Mouse (Mus musculus) erythroblast, embryonic 14.5 days (primary cell): ENCODE results near the gene Cox4i1. TPM values are rescaled to one million over a fixed set of nuclear protein-coding genes. Genes with fewer than 3 reads are reported as not detected.

Source experiments
- H3K27me3 ChIP-seq: 2 replicates; pipeline ENCODE4 v1.6.1; 2012; ENCODE audit warnings: inconsistent platforms; ENCODE audit not compliant: control insufficient read depth
- H3K36me3 ChIP-seq: 2 replicates; pipeline ENCODE4 v1.6.1; 2012; ENCODE audit warnings: mild to moderate bottlenecking, inconsistent platforms; ENCODE audit not compliant: control insufficient read depth
- H3K4me1 ChIP-seq: 2 replicates; pipeline ENCODE4 v1.6.1; 2012; ENCODE audit warnings: inconsistent platforms; ENCODE audit not compliant: control insufficient read depth
- H3K4me3 ChIP-seq: replicated peaks from 2 replicates; pipeline ENCODE3; 2012; ENCODE audit warnings: moderate library complexity, mild to moderate bottlenecking, inconsistent platforms
- H3K9me3 ChIP-seq: 2 replicates; pipeline ENCODE4 v1.6.1; 2012; ENCODE audit warnings: low read length, inconsistent platforms, mixed read lengths; ENCODE audit not compliant: control insufficient read depth
- GATA1 ChIP-seq: IDR thresholded peaks from 2 replicates; pipeline ENCODE4 v1.6.1; 2012; ENCODE audit warnings: low read length, inconsistent platforms, mixed read lengths
- TAL1 ChIP-seq: IDR thresholded peaks from 3 replicates; pipeline ENCODE4 v1.6.1; 2012; ENCODE audit warnings: low read length, inconsistent platforms, mixed read lengths
- polyA plus RNA-seq: library from polyadenylated mRNA; stranded (reverse); fragments of >175 nt; gene quantifications from 2 replicates; pipeline ENCODE4 v1.2.3, GENCODE M21; 2012

Cox4i1 gene
- 36.9 and 50.3 TPM in 2 replicates for polyA plus RNA-seq

GRCm38 (mm10) chr8:120667561-120668373, at the start of gene Cox4i1, which contains the start of gene Gm27021:
Cox4i1 (plus strand) TSS chr8:120668222.
Gm27021 (minus strand) TSS chr8:120668079.
- no peaks in the 10 kb centered on the region for H3K27me3 ChIP-seq
- H3K4me3 ChIP-seq = peak within 1 kb of the TSS; percentile 89
- TF ChIP-seq TAL1 (no peak), GATA1 (no peak)
- H3K36me3 ChIP-seq = peaks cover 65% of the 10 kb centered on the region
- peaks cover 64% of the 10 kb centered on the region for H3K4me1 ChIP-seq
- no peaks in the 10 kb centered on the region for H3K9me3 ChIP-seq

DNA sequence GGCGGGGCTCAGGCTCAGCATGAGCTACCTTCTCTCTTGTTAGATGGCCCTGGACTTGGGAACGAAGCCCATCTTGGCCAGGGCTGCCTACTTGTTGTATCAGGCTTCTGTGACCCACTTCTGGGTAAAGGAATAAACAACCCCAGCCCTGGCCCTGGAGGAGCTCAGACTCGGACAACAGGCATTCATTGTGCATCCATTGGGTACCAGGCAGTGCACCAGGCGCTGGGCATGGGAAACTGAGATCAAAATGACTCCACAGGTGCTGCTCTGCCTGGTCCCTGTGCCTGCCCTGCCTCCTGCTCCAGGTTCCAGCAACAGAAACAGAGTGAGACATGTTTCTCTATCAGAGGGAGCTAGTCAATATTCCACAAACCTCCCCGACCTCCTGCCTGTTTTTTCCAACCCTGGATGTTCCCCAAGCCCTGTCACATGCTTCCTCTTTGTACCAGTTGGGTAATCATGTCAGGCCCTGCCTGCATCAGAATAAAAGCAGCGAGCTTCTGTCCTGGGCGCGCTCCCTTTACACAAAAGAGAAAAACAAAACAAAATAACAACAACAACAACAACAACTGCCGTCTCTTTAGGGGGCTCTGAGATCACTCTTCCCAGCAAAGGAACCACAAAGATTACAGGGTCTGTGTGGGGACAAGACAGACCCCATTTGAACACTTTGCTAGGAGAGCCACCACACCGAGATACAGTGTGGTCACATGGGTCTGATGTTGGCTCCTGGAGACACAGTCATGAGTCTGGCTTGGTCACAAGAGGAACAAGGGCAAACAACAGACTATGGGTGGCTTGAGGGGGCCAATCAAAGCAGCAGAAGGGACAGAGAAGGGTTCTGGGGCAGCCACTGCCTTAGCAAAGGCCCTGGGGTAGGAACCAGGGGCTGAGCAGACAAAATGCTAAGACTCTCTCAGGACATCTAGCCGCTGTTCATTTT, 48.5 kb upstream of the Cox4i1 start:
- no peak overlapping the region for H3K4me3 ChIP-seq
- H3K9me3 ChIP-seq = no peaks in the 10 kb centered on the region
- peaks cover 4% of the 10 kb centered on the region for H3K4me1 ChIP-seq
- H3K36me3 ChIP-seq = no peaks in the 10 kb centered on the region
- no peak for TF ChIP-seq GATA1
- TF ChIP-seq TAL1 = no peak
- peaks cover 3% of the 10 kb centered on the region; the same call in 1 of the 2 replicates for H3K27me3 ChIP-seq

DNA sequence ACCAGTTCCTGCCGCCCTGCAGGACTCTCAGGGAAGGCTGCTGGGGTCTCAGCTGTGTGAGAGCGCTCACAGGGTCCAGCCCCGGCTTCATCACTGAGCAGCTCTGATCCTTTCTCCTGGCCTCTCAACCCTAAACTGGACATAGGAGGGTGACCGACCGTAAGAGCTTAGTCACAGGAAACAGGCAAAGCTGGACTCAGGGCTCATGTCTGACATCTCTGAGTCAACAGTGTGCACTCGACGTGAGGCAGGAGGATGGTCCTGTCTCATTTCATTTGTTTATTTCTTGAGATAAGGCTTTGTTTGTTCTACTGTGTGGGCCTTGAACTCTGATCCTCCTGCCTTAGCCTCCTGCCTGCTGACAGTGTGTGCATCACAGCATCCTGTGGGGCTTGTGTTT, 47.6 kb upstream of the Cox4i1 start:
- TF ChIP-seq GATA1 (no peak), TAL1 (no peak)
- H3K27me3 ChIP-seq = peaks cover 3% of the 10 kb centered on the region; the same call in 1 of the 2 replicates
- H3K4me1 ChIP-seq = peaks cover 4% of the 10 kb centered on the region
- peaks cover 2% of the 10 kb centered on the region; the same call in 1 of the 2 replicates for H3K9me3 ChIP-seq
- H3K36me3 ChIP-seq = no peaks in the 10 kb centered on the region
- no peak overlapping the region for H3K4me3 ChIP-seq

DNA sequence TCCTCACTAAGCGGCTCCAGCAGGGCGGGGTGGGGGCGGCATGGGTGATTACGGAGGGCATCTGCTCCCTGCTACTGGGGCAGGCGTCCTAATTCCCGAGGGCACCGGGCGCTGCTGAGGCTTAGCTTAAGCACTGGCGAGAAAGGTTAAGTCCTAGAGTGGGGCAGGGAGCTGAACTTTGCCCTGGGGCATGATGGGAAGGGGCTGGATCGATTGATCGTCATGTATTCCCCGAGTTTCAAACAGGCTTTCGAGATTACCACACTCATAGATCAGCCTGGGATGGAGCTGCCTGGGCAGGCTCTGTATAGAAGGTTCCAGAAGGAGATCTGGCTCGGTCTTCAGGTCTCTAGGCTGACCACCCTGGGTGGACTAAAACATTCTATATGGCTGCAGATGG, 45.9 kb upstream of the Cox4i1 start:
- Histone ChIP-seq H3K4me1 (peaks cover 4% of the 10 kb centered on the region), H3K4me3 (no peak overlapping the region), H3K36me3 (no peaks in the 10 kb centered on the region), H3K27me3 (no peaks in the 10 kb centered on the region), H3K9me3 (peaks cover 3% of the 10 kb centered on the region; the same call in 1 of the 2 replicates)
- TF ChIP-seq GATA1 (no peak), TAL1 (no peak)

GRCm38 (mm10) chr8:120623608-120624007, 44.4 kb upstream of the Cox4i1 start:
- TF ChIP-seq TAL1 = no peak
- TF ChIP-seq GATA1 = no peak
- H3K36me3 ChIP-seq = no peaks in the 10 kb centered on the region
- H3K9me3 ChIP-seq = peaks cover 3% of the 10 kb centered on the region; the same call in 1 of the 2 replicates
- H3K4me1 ChIP-seq = peaks cover 4% of the 10 kb centered on the region
- no peak overlapping the region for H3K4me3 ChIP-seq
- no peaks in the 10 kb centered on the region for H3K27me3 ChIP-seq

DNA sequence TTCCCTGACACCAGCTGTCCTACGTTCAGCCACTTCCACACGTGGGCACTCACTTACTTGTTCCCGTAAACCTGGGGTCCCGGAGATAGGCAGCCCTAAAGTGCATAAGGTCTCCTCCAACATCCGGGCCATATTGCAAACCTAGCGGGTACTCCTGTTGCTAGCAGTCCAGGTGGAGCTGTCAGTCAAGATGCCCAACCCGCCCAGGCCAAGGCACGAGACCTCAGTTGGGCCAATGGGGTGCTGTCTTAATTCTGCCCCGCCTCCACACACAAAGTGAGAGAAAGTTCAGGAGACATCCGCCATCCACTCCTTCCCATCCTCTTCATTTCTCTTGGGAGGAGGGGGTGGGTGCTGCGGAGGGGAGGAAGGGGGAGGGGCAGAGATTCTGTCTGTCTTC, 41.6 kb upstream of the Cox4i1 start:
- no peak for TF ChIP-seq GATA1
- TF ChIP-seq TAL1 = no peak
- H3K9me3 ChIP-seq = peaks cover 3% of the 10 kb centered on the region; the same call in 1 of the 2 replicates
- peaks cover 4% of the 10 kb centered on the region for H3K4me1 ChIP-seq
- H3K36me3 ChIP-seq = no peaks in the 10 kb centered on the region
- no peak overlapping the region for H3K4me3 ChIP-seq
- peaks cover 5% of the 10 kb centered on the region for H3K27me3 ChIP-seq

DNA sequence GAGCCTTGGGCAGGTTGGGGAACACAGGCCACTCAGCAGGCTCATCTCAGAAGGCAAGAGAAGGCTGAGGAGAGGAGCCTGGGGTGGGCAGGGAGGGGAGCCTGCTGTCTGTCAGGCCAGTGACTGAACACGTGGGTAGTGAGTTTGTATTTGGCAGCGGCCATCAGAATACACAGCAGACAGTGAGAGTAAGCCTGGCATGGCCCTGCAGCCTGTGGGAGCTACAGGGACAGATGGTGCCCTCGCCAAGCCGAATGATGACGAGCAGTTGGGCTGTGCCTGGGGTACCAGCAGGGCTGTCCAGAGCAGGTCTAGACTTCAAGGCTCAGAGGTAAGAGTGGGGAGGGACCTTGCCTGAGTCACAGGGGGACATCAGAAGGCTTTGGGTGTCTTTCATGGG, 40.7 kb upstream of the Cox4i1 start:
- TF ChIP-seq GATA1 (no peak), TAL1 (no peak)
- Histone ChIP-seq H3K9me3 (peaks cover 3% of the 10 kb centered on the region), H3K4me3 (no peak overlapping the region), H3K36me3 (no peaks in the 10 kb centered on the region), H3K4me1 (peaks cover 4% of the 10 kb centered on the region), H3K27me3 (peaks cover 13% of the 10 kb centered on the region)

DNA sequence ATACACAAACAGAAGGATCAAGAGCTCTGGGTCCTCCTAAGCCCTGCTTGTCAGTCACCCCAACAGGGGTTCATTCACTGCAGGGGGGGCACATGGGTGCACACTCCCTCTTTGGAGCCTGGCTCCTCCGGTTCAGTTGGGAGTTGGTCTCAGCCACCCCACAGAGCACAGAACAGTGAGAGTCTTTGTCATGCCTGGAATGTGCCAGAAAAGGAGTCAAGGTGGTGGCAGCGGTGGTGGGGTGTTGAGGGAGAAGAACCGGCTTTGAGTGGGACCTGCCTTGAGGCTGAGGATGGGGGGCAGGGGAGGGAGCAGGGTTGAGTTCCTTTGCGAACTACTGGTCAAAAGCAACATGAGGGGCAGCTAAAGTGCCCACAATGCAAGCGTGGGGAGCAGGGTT, 38.0 kb upstream of the Cox4i1 start:
- peaks cover 11% of the 10 kb centered on the region for H3K4me1 ChIP-seq
- no peak overlapping the region for H3K4me3 ChIP-seq
- H3K36me3 ChIP-seq = no peaks in the 10 kb centered on the region
- peaks cover 10% of the 10 kb centered on the region for H3K9me3 ChIP-seq
- TF ChIP-seq GATA1 = no peak
- TF ChIP-seq TAL1 = no peak
- peaks cover 40% of the 10 kb centered on the region for H3K27me3 ChIP-seq

DNA sequence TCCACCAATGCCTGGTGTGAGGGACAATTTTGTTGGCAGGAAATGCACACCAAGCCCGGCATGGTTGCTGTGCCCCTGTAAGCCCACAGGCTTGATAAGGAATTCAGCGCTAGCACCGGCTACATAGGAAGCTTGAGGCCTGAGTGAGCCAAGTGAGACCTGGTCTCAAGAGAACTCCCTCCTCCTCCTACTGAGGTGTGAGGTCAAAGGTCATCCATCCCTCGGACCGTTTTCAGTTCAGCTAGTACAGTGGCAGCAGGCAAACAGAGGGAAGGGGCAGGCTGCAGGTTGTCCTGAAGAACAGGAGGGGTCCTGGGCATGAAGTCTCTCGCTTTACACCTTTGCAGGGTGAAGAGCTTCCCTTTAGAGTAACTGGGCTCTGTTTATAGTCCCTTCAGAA, 37.2 kb upstream of the Cox4i1 start:
- Histone ChIP-seq H3K27me3 (peaks cover 47% of the 10 kb centered on the region), H3K9me3 (peaks cover 7% of the 10 kb centered on the region), H3K4me3 (no peak overlapping the region), H3K4me1 (peaks cover 11% of the 10 kb centered on the region), H3K36me3 (no peaks in the 10 kb centered on the region)
- TF ChIP-seq GATA1 (no peak), TAL1 (no peak)
